ENCODE assay signal across 31 mouse cellular contexts in genomic region chr6:4069714-4070113, GRCm38 (mm10).
"Had no signal": no experiment of that assay in that cellular context is flagged by ENCODE, and none has a peak within 500 bp of the region (broad histone marks: within the 10 kb centered on the region; RNA-seq: fewer than 3 reads in every experiment).

No protein-coding gene starts in this region.

- H3K27ac ChIP-seq: heart, adult 2 months; heart, embryonic 10.5 days; heart, embryonic 13.5 days; heart, embryonic 15.5 days; hindbrain, embryonic 10.5 days; hindbrain, embryonic 12.5 days; hindbrain, embryonic 13.5 days; hindbrain, embryonic 14.5 days; hindbrain, embryonic 15.5 days; hindbrain, postnatal 0 days; intestine, embryonic 15.5 days; layer of hippocampus, adult 2 months; left cerebral cortex, adult 2 months had no signal

- H3K4me1 ChIP-seq: heart, embryonic 10.5 days; heart, embryonic 12.5 days; heart, embryonic 13.5 days; heart, embryonic 15.5 days; hindbrain, embryonic 10.5 days; hindbrain, embryonic 12.5 days; hindbrain, embryonic 13.5 days; hindbrain, embryonic 15.5 days; intestine, embryonic 15.5 days had no signal

- H3K9ac ChIP-seq: heart, embryonic 12.5 days; heart, embryonic 13.5 days; heart, embryonic 15.5 days; hindbrain, embryonic 12.5 days; hindbrain, embryonic 13.5 days; hindbrain, embryonic 14.5 days; hindbrain, embryonic 15.5 days; intestine, embryonic 15.5 days had no signal

- H3K4me2 ChIP-seq: heart, embryonic 11.5 days; heart, embryonic 12.5 days; heart, embryonic 13.5 days; heart, embryonic 15.5 days; hindbrain, embryonic 12.5 days; hindbrain, embryonic 13.5 days; hindbrain, embryonic 14.5 days; hindbrain, embryonic 15.5 days; intestine, embryonic 15.5 days had no signal

- DNase-seq: heart, adult 18-20 months; heart, adult 2 months; heart, postnatal 10 days; heart, postnatal 14 days; heart, postnatal 36 days; heart, postnatal 4 days; kidney, adult 18-20 months; kidney, adult 2 months; kidney, adult 8-10 months; kidney, adult 9 months; kidney, postnatal 10 days; kidney, postnatal 14 days; kidney, postnatal 4 days; layer of hippocampus, adult 9-11 months; layer of hippocampus, postnatal 36 days had no signal

- H3K9me3 ChIP-seq: heart, embryonic 10.5 days; heart, embryonic 12.5 days; heart, embryonic 13.5 days; heart, embryonic 15.5 days; hindbrain, embryonic 10.5 days; hindbrain, embryonic 12.5 days; hindbrain, embryonic 13.5 days; hindbrain, embryonic 15.5 days; intestine, embryonic 15.5 days had no signal

- H3K4me3 ChIP-seq: heart, adult 2 months; heart, embryonic 10.5 days; heart, embryonic 12.5 days; heart, embryonic 13.5 days; heart, embryonic 15.5 days; hindbrain, embryonic 10.5 days; hindbrain, embryonic 12.5 days; hindbrain, embryonic 13.5 days; hindbrain, embryonic 15.5 days; intestine, embryonic 15.5 days; layer of hippocampus, adult 2 months; left cerebral cortex, adult 2 months had no signal

- H3K36me3 ChIP-seq: heart, embryonic 10.5 days; heart, embryonic 12.5 days; heart, embryonic 13.5 days; heart, embryonic 15.5 days; hindbrain, embryonic 10.5 days; hindbrain, embryonic 12.5 days; hindbrain, embryonic 13.5 days; hindbrain, embryonic 15.5 days; intestine, embryonic 15.5 days had no signal

- H3K27me3 ChIP-seq: heart, embryonic 12.5 days; heart, embryonic 13.5 days; heart, embryonic 15.5 days; hindbrain, embryonic 12.5 days; hindbrain, embryonic 13.5 days; hindbrain, embryonic 15.5 days; intestine, embryonic 15.5 days had no signal

- ATAC-seq: hindbrain, embryonic 16.5 days; hindbrain, postnatal 0 days; inflammation-experienced regulatory T-cells, adult 6 months; intestine, embryonic 15.5 days had no signal
